Mouse (Mus musculus) adrenal gland, adult 2 months (tissue): ENCODE data around the gene Anapc15-ps. TPM values are rescaled to one million over a fixed set of nuclear protein-coding genes. Genes with fewer than 3 reads are reported as not detected.

Source experiments
- DNase-seq: peaks from one replicate; pipeline ENCODE4 v3.0.0; 2021
- long read RNA-seq: library from polyadenylated mRNA; stranded (forward); transcript quantifications from one replicate; pipeline ENCODE4 v2.0.0, GENCODE M21; 2021
- polyA plus RNA-seq: library from polyadenylated mRNA; depleted of rRNA; stranded (reverse); fragments of >200 nt; gene quantifications from 2 replicates; pipeline ENCODE4 v1.2.3, GENCODE M21; 2012; rRNA removed
- total RNA-seq, 2 experiments: library from RNA; stranded (reverse); gene quantifications; 2 replicates each; pipeline ENCODE4 v1.2.3; 2021

Gene Anapc15-ps
- not detected for total RNA-seq
- polyA plus RNA-seq = not detected in 2 replicates
- long read RNA-seq = 0 reads

- DNase-seq = no peak
Observed at GRCm38 (mm10) chr10:95673351-95673750, at the start of gene Anapc15-ps. Gene Anapc15-ps, minus strand, starts transcription at chr10:95673451.

GRCm38 (mm10) chr10:95722203-95722611 is 49.0 kb upstream of the Anapc15-ps start:
- no peak for DNase-seq

GRCm38 (mm10) chr10:95720181-95720798 is 47.0 kb upstream of the Anapc15-ps start:
- no peak for DNase-seq

- DNase-seq = no peak
Observed at GRCm38 (mm10) chr10:95719472-95719871, 46.2 kb upstream of the Anapc15-ps start.

- no peak for DNase-seq
Observed at GRCm38 (mm10) chr10:95718760-95719159, 45.5 kb upstream of the Anapc15-ps start.

GRCm38 (mm10) chr10:95717106-95717680 is 43.9 kb upstream of the Anapc15-ps start:
- no peak for DNase-seq

GRCm38 (mm10) chr10:95715687-95716086 is 42.4 kb upstream of the Anapc15-ps start:
- no peak for DNase-seq

- no peak for DNase-seq
Observed at GRCm38 (mm10) chr10:95712221-95712620, 39.0 kb upstream of the Anapc15-ps start.

GRCm38 (mm10) chr10:95709903-95710660 is 36.8 kb upstream of the Anapc15-ps start:
- no peak for DNase-seq

GRCm38 (mm10) chr10:95709143-95709880 is 36.1 kb upstream of the Anapc15-ps start:
- DNase-seq = no peak

- no peak for DNase-seq
Observed at GRCm38 (mm10) chr10:95708001-95708400, 34.8 kb upstream of the Anapc15-ps start.

- DNase-seq = no peak
Observed at GRCm38 (mm10) chr10:95706867-95707266, 33.6 kb upstream of the Anapc15-ps start.

GRCm38 (mm10) chr10:95705747-95706146 is 32.5 kb upstream of the Anapc15-ps start:
- no peak for DNase-seq

- peak; percentile 31 for DNase-seq
Observed at GRCm38 (mm10) chr10:95704847-95705246, 31.6 kb upstream of the Anapc15-ps start.

GRCm38 (mm10) chr10:95703730-95704129 is 30.5 kb upstream of the Anapc15-ps start:
- DNase-seq = no peak

- no peak for DNase-seq
Observed at GRCm38 (mm10) chr10:95700422-95700821, 27.2 kb upstream of the Anapc15-ps start.

GRCm38 (mm10) chr10:95698920-95699714 is 25.9 kb upstream of the Anapc15-ps start:
- no peak for DNase-seq

- DNase-seq = no peak
Observed at GRCm38 (mm10) chr10:95696253-95696641, 23.0 kb upstream of the Anapc15-ps start.

- DNase-seq = peak; percentile 21
Observed at GRCm38 (mm10) chr10:95695603-95696252, 22.5 kb upstream of the Anapc15-ps start.

- DNase-seq = no peak
Observed at GRCm38 (mm10) chr10:95694559-95695251, 21.5 kb upstream of the Anapc15-ps start.
